Mouse (Mus musculus): ENCODE data around the gene Spz1. TPM values are rescaled to one million over a fixed set of nuclear protein-coding genes. Genes with fewer than 3 reads are reported as not detected.
A peak's percentile ranks its signal among the peaks of the same experiment; 100 is the strongest.

The Spz1 gene
- total RNA-seq, 4 experiments from 2014 or later: not detected

GRCm38 (mm10) chr13:92580220-92581043, 4.5 kb upstream of the Spz1 start:
- peak; percentile 11 to 36 for DNase-seq (ENCODE audit: low spot score in 2 of 2)

GRCm38 (mm10) chr13:92578210-92578609, 2.2 kb upstream of the Spz1 start:
- no peak for DNase-seq (ENCODE audit: low spot score in 2 of 2)

GRCm38 (mm10) chr13:92576688-92577087, 716 bp upstream of the Spz1 start:
- DNase-seq (ENCODE audit: low spot score in 2 of 2): no peak

- no peak for DNase-seq (ENCODE audit: low spot score in 2 of 2)
Measured at GRCm38 (mm10) chr13:92559429-92559828, 16.5 kb downstream of the Spz1 start.

GRCm38 (mm10) chr13:92557229-92557628, 18.7 kb downstream of the Spz1 start:
- DNase-seq (ENCODE audit: low spot score in 2 of 2): no peak

GRCm38 (mm10) chr13:92556458-92557126, 19.4 kb downstream of the Spz1 start:
- no peak for DNase-seq (ENCODE audit: low spot score in 2 of 2)

GRCm38 (mm10) chr13:92547093-92547492, 28.9 kb downstream of the Spz1 start:
- DNase-seq (ENCODE audit: low spot score in 2 of 2): no peak

DNA sequence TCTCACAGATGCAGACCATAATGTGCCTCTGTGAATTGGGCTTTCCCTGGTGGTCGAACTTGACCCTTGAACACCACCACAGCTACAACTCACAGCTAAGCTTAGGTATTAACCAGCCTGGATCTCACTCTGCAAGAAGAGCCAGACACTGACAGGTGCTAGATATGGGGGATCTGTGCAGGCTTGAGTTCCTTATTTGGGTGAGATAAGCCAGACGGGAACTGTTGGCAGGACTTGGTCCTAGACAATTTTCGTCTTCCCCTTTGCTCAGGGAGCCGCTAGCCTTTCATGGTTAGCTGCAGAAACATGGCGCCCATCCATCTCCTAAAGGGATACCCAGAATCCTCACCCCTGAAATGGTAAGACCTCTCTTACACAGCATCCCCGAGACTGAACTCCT, 35.0 kb downstream of the Spz1 start:
- no peak for DNase-seq (ENCODE audit: low spot score in 2 of 2)

DNA sequence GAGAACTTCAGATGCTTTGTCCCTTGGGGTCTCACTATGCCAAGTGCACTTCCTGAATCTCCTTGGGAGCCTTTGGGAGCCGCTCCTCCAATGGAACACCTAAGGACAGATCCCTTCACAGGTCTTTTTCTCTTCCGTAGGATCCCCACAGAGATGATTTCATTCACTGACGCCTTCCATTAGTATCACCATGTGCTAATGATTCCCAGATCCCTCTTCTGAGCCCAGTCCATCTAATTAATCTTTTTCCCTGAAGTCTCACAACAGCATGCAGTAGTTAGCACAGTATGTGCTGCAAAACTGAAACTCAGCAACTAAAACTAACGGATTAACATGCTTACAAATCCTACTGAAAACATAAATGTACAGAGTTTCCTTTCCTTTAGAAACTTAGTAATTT, 36.8 kb downstream of the Spz1 start:
- no peak for DNase-seq (ENCODE audit: low spot score in 2 of 2)

GRCm38 (mm10) chr13:92533801-92534200, 42.2 kb downstream of the Spz1 start:
- no peak for DNase-seq (ENCODE audit: low spot score in 2 of 2)

DNA sequence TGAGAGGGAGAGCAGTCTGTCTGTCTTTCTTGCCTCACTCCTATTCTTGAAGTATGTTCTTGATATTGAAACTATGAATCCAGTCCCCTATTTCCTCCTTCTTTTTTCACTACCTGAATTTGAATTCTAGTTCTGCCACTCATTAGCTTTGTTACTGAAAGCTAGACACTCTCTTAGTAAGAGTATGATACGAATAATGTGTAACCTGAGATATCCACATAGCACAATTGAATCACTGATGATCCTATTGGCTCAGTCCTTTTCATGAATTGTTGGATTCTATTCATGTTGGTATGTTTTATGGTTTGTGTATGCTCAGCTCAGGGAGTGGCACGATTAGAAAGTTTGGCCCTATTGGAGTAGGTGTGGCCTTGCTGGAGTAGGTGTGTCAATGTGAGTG, 43.8 kb downstream of the Spz1 start:
- DNase-seq (ENCODE audit: low spot score in 2 of 2): no peak

DNA sequence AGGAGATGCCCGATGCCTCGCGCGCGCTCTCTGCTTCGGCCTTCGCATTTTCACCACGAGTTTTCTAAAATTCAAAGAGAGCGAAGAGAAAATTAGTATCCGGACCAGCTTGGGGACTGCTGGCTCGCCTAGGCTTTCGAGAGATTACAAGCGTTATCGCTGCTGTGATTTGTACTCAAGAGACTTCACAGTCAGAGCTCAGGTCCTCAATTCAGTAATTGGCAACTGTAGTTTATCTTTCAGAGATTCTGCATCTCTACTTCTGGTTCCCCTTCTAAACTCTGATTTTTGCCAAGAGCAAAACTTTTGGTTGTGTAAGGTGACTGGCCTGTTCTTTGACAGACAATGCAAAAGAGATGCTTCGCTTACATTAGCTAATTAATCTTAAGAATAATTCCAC, 44.7 kb downstream of the Spz1 start:
- no peak for DNase-seq (ENCODE audit: low spot score in 2 of 2)

DNA sequence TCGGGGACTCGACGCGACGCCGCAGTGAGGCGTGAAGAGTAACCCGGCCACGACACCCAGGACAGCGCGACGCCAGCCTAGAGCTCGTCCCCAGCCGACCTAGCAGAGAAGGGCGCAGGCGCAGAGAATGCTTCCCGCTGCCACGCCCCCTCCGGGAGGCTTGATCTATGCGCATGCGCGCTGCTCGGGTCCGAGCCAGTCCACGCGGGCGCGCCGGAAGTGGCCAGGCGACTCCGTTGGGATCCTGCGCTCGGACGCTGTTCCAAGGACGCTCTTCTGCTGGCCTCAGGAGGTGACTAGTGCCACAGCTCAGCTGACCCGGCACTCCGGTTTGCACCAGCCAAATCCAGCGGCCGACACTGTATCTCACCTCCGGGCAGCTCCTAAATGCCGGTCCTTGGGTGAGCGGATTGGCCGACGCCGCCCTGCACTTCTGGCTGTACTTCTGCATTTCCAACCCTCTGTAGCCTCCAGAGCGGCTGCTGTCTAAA, 45.2 kb downstream of the Spz1 start, which contains the start of gene Zfyve16:
TSS of gene Zfyve16 (minus strand) at position 148 of the 491 bp plus-strand sequence.
- DNase-seq (ENCODE audit: low spot score in 2 of 2): peak; percentile 94 to 95

DNA sequence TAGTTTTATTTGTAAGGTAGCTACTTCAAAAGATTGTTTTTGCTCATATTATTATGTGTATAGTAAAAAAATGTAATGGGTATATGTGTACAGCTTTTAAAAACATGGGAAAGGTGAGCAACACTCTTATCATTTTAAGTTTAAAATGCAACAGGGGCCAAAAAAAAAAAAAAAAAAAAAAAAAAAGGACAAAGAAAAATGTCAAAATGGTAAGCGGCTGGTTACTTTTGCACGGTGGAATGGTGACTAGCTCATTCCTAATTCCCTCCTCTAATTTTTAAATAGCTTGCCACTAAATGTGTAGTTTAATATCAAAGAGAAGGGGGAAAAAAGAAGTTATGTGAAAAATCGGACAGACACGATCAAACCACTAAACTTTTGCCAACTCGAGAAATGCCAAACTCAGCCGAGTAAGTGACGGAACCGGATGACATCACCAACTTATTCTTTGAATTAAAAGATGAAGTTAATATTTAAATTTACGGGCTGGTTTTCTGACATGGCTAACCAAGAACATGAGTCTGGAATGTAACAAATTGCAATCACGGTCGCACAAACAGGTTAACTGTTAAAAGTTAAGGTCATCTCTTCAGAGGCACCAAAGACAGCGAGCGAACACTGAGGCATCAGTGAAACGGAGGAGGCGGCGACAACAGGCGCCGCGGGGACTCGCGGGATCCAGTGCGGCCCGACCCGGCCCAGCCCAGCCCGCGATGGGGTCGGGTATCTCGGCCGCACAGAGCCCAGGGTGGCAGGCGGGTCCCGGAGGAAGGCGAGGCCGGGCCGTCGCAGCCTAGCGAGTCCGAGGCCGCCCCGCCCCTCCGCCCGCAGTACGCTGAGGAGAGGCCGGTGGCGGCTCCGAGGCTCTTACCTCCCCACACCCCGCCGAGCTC, 45.9 kb downstream of the Spz1 start:
- no peak for DNase-seq (ENCODE audit: low spot score in 2 of 2)

Other genes with a start within 250 kb of the Spz1 start
- under 1 TPM; 0.56 to 0.99 (median 0.70) TPM for gene Dhfr, start 221.4 kb downstream of the Spz1 start, total RNA-seq (2022)
- gene Msh3, start 221.2 kb downstream of the Spz1 start, total RNA-seq (2022): 1 to 10 TPM; 8.3 to 9.6 (median 9.1) TPM
- gene Ankrd34b, start 150.3 kb downstream of the Spz1 start, total RNA-seq (2022): not detected
- gene Fam151b, start 92.2 kb downstream of the Spz1 start, total RNA-seq (2022): 1 to 10 TPM; 1.7 to 3.2 (median 2.5) TPM
- 1 to 10 TPM; 6.9 to 7.9 (median 7.1) TPM for gene Zfyve16, start 45.3 kb downstream of the Spz1 start, total RNA-seq (2022)
- gene Serinc5, start 34.9 kb upstream of the Spz1 start, total RNA-seq (2022): 1 to 10 TPM; 1.8 to 3.3 (median 2.2) TPM
- gene Thbs4, start 218.6 kb upstream of the Spz1 start, total RNA-seq (2022): 10 to 100 TPM; 26.9 to 99.8 (median 59.9) TPM

All from gastrocnemius, adult 8-10 months (tissue).